Mouse (Mus musculus) gastrocnemius, postnatal 36 days (tissue): ENCODE measurements at regions not wholly inside any gene's neighbourhood (a gene's known extent, or its start where the extent isn't known, plus 50 kb on each side); places are given as distances from the start of the nearest gene placed in this dataset.

Experiments used
- DNase-seq, 2 experiments: peaks; one replicate each; pipeline ENCODE4 v3.0.0; 2022
- intact Hi-C: fragments of 180-260 bp; cut with DNase I; formaldehyde crosslinking; loops from one replicate; pipeline ENCODE4 v1.15.1; 2025

DNA sequence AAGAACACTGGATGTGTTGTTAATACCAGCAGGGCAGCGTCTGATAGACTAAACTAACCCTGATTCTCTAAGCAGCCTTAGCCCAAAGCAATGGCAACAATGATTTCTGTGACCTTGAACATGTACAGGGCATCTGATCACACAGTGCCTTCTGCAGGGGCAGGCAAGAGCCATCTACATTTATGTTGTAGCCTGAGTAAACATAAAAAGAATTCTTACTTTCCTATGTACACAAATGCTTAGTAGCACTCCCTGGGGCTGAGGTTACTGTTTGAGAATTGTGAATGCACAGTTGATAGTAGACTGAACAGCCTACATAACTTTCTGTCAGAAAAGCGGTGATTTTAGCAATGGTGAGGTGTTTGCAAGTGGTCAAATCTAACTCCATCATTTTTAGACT, 204.9 kb upstream of the Dusp10 start:
- intact Hi-C loops, result loop anchor here (5.0 to 10.0 kb wide), 3 partner anchors 54 to 229 kb away; no protein-coding TSS in a partner anchor
- no peak for DNase-seq

DNA sequence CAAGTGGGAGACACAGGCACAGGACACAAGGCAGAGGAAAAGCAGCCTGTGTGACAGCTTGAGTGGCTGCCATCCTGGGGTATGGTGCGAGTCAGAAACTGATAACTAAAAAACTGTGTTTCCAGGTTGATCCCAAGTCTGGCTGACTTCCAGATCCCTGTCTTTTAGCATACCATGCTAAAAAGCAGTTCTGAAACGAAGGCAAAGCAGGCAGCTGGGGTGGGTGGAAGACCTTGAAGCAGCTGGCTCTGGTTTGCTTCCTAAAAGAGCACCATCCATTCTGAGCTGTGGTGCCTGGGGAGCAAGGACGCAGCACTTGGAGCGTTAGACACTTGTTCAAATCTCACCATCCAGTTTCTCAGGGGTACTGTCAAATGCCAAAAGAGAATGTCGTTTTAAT, 192.5 kb upstream of the Dusp10 start:
- no peak for DNase-seq
- intact Hi-C loops, result no loop called here

- DNase-seq, result no peak
- intact Hi-C loops, result no loop called here
Measured at GRCm38 (mm10) chr1:183826300-183826699, 186.8 kb upstream of the Dusp10 start.

DNA sequence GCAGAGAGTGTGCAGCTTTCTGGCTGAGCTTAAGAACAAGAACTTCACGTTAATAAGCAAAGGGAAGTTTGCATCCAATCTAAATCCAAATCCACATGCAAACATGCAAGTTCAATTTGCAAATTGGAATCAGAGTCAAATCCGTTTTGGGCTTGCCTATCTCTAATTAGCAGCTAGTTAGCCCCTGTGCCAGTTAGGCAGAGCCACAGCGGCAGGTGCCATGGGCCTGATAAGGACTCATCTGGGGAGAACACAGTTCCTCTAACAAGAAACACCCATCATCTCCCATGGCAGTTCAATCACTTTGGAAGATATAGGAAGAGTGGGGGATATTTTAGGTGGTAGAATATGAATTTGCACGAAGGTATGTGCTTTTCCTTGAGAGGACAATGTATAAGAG, 168.0 kb upstream of the Dusp10 start:
- no peak for DNase-seq
- intact Hi-C loops, result no loop called here

DNA sequence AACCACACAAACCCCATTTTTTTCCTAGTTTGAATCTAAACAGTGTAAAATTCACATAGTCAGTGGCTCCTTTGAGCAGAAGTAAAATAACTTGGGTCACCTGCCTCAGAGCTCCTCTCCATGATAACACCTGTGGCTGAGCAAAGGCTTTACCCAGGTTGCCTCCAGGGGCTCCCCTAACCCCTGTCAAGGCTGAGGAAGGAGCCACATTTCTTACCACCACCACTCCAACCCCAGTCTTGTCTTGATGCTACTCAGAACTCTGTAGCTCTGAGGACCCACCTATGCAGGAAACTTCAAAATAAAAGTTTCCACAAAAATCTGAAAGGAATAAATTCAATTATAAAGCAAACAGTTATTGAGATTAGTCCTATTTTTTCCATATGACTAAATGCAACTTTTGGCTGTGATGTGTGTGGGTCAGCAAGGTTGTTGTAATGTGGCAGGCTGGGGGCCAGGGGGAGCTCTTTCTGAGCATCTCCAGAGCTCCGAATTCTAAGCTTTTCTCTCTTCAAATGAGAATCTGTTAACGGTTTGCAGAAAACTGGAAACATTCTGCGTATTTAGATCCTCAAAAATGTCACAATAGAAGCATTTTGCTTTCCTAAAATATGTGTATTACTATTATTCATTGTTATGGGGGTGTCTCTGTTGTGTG, 159.0 kb upstream of the Dusp10 start:
- intact Hi-C loops, result loop anchor here (10.0 kb wide), 1 partner anchor 381 kb away; no protein-coding TSS in a partner anchor
- no peak for DNase-seq

GRCm38 (mm10) chr1:183865111-183865510, 148.0 kb upstream of the Dusp10 start:
- no peak for DNase-seq
- intact Hi-C loops, result no loop called here

- no peak for DNase-seq
- intact Hi-C loops, result no loop called here
Measured at GRCm38 (mm10) chr1:183865586-183865985, 147.5 kb upstream of the Dusp10 start.

- DNase-seq, result no peak
- intact Hi-C loops, result no loop called here
Measured at GRCm38 (mm10) chr1:183868965-183869364, 144.1 kb upstream of the Dusp10 start.

- no peak for DNase-seq
- intact Hi-C loops, result no loop called here
Measured at GRCm38 (mm10) chr1:183895936-183896335, 117.2 kb upstream of the Dusp10 start.

DNA sequence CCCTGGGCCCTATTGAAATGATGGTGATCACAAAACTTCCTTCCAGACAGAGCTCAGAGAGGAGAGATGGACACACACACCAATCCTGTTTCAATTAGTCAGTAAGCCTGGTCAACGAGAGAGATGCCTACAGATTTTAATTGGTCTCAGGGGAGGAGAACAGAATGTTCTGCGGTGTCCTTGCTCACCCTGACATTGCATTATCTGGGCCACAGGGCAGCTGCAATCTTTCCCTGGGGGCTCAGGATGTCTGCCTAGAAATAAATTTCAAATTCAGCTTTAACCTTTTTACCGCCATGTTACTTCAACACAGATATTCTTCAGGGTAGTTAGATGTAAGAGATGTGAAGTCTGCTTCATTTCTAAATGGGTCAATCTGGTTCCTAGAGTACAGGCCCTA, 115.0 kb upstream of the Dusp10 start:
- intact Hi-C loops, result no loop called here
- no peak for DNase-seq

GRCm38 (mm10) chr1:183904564-183904963, 108.5 kb upstream of the Dusp10 start:
- intact Hi-C loops, result no loop called here
- DNase-seq, result no peak

DNA sequence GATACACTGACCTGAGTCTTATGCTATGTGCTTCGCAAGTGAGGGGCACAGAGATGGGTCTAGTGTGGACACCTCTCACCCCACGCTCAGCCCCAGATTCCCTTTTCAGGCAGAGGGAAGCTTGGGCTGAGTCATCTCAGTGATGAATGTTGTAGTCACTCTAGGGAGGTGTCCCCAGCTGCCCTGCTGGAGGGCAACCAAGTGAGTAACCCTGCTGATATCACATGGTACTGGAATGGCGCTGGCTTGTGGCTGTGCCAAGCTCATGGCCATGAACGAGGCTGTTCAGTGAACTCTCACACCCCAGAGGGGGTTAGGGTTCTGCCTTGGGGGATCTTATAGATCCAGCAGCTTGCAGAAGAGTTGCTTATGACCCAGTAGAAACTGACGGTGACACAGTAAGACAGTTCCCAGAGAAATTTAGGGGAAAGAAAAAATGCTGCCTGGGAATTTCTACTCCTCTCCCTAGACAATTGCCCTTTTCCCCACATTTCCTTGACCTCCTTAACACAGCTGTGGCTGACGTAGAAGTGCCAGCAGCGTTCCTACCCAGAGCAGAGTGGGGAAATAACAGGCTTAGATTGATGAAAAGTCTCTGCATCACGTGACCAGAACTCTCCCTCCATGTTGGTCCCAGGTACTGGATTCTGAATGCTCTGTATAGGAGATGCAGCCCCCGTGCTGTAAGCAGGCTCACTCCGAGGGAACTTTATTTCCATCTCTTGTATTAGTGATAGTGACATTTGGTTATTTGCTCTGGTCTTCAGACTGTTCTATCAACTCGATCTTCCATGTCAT, 107.6 kb upstream of the Dusp10 start:
- peak; percentile 73 to 81 for DNase-seq
- intact Hi-C loops, result no loop called here

- intact Hi-C loops, result no loop called here
- no peak for DNase-seq
Measured at GRCm38 (mm10) chr1:183917656-183918055, 95.4 kb upstream of the Dusp10 start.

DNA sequence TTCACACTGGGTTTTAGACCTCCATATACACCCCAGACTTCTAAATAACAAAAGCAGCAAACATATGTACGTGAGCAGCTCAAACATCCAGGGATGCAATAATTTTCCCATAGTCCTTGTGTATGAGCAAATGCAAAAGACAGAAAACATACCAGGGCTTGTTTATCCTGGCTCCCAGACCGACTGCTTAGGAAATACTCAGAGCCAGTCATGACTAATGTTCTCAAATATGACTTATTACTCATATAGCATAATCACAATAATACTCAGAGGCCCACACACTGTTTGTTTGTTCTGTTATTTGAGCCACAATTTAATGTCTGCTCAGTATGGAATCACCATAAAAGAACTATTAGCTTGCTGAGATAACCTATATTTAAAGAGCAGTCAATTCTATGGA, 91.8 kb upstream of the Dusp10 start:
- intact Hi-C loops, result no loop called here
- DNase-seq, result no peak

DNA sequence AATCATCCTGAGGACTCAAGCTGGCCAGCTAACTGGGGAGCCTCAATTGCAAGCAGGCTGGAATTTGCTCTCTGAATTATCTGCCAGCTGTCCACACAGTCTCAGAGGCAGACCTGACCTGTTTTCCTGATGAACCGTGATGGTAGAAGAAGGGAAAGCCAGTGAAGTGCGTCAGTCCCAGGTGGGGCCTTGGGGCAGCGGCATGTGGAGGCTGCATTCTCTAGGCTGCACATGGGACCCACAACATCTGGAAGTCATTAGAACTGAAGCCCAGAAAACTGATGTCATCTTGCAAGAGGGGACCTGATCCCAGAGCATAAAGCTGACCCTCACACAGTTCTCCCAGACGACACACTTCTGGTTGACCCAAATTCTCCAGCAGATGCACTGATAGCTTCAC, 84.6 kb upstream of the Dusp10 start:
- intact Hi-C loops, result no loop called here
- DNase-seq, result peak in 1 of 2 experiments; percentile 24

- intact Hi-C loops, result loop anchor here (5.0 to 10.0 kb wide), 2 partner anchors 102 to 126 kb away; partner anchors contain the start of gene 1700056E22Rik
- peak; percentile 22 to 48 for DNase-seq
Measured at GRCm38 (mm10) chr1:183930363-183930982, 82.6 kb upstream of the Dusp10 start.

- intact Hi-C loops, result loop anchor here (5.0 to 10.0 kb wide), 2 partner anchors 101 to 126 kb away; partner anchors contain the start of gene 1700056E22Rik
- peak in 1 of 2 experiments; percentile 17 for DNase-seq
Measured at GRCm38 (mm10) chr1:183931141-183931540, 82.0 kb upstream of the Dusp10 start.

- intact Hi-C loops, result loop anchor here (5.0 to 10.0 kb wide), 2 partner anchors 98 to 129 kb away; partner anchors contain the start of gene 1700056E22Rik
- no peak for DNase-seq
Measured at GRCm38 (mm10) chr1:183933845-183934244, 79.3 kb upstream of the Dusp10 start.

GRCm38 (mm10) chr1:183937166-183937565, 75.9 kb upstream of the Dusp10 start:
- no peak for DNase-seq
- intact Hi-C loops, result loop anchor here (10.0 kb wide), 1 partner anchor 132 kb away; no protein-coding TSS in a partner anchor

- no peak for DNase-seq
- intact Hi-C loops, result loop anchor here (10.0 kb wide), 1 partner anchor 134 kb away; no protein-coding TSS in a partner anchor
Measured at GRCm38 (mm10) chr1:183938361-183938760, 74.7 kb upstream of the Dusp10 start.

- DNase-seq, result no peak
- intact Hi-C loops, result no loop called here
Measured at GRCm38 (mm10) chr1:183940706-183941105, 72.4 kb upstream of the Dusp10 start.
